In genomic region chr15:84168170-84169161, GRCm38 (mm10) we compare ENCODE assay signal across 9 mouse cellular contexts. TPM values are rescaled to one million over a fixed set of nuclear protein-coding genes. Genes with fewer than 3 reads are reported as not detected.
A peak's percentile ranks its signal among the peaks of the same experiment; 100 is the strongest.
DNase-seq lines count a peak whose midpoint lies in the region; ATAC-seq and TF ChIP-seq lines count a peak whose summit lies in the region.
"Had no signal": no experiment of that assay in that cellular context is flagged by ENCODE, and none has a peak within 500 bp of the region (broad histone marks: within the 10 kb centered on the region; RNA-seq: fewer than 3 reads in every experiment).

No protein-coding gene starts in this region.

- H3K27me3 ChIP-seq in E14TG2a.4 (ENCODE audit: insufficient read depth, low read length): peaks cover 23% of the 10 kb centered on the region
- H3K27me3 ChIP-seq in embryonic facial prominence, embryonic 12.5 days: peaks cover 20% of the 10 kb centered on the region; the same call in 1 of the 2 replicates
- H3K27me3 ChIP-seq in heart, embryonic 14.5 days (ENCODE audit: control insufficient read depth, insufficient read depth, low read length): no peaks in the 10 kb centered on the region; the same call in 1 of the 2 replicates
- H3K27me3 ChIP-seq in kidney, postnatal 0 days (ENCODE audit: insufficient read depth, low read length): no peaks in the 10 kb centered on the region
- 0 out of 2 replicates have a peak, but pooled peaks cover 5% of the 10 kb centered on the region for H3K27me3 ChIP-seq in small intestine, adult 2 months (ENCODE audit: control insufficient read depth, insufficient read depth, low read length)

- TF ChIP-seq POLR2A in small intestine, adult 2 months (IDR thresholded peaks at IDR 0.05; ENCODE audit: low read depth, low read length): no peak

- ATAC-seq in embryonic facial prominence, embryonic 12.5 days (ENCODE audit: insufficient number of reproducible peaks, insufficient read depth, low FRiP score, low TSS enrichment): peak; percentile 31; the same call in 1 of the 2 replicates
- peak; percentile 37; the same call in 1 of the 2 replicates for ATAC-seq in heart, embryonic 14.5 days (ENCODE audit: insufficient number of reproducible peaks, insufficient read depth, low FRiP score, low read depth)
- 0 out of 2 replicates have a peak, but pooled peaks have one; percentile 15 for ATAC-seq in kidney, postnatal 0 days (replicated peaks; ENCODE audit: low FRiP score, low read depth)
- ATAC-seq in megakaryocyte progenitor cell, adult 5-6 weeks (replicated peaks; ENCODE audit: poor library complexity): no peak

- peaks cover 52% of the 10 kb centered on the region for H3K4me1 ChIP-seq in E14TG2a.4 (replicated peaks; ENCODE audit: low read depth, low read length)
- H3K4me1 ChIP-seq in embryonic facial prominence, embryonic 12.5 days: peaks cover 22% of the 10 kb centered on the region
- peaks cover 7 to 15% of the 10 kb centered on the region in 2 experiments for H3K4me1 ChIP-seq in heart, embryonic 14.5 days (ENCODE audit: control insufficient read depth in 2 of 2, insufficient read depth in 2 of 2, low read length in 2 of 2)
- peaks cover 9% of the 10 kb centered on the region; the same call in 1 of the 2 replicates for H3K4me1 ChIP-seq in kidney, postnatal 0 days (replicated peaks; ENCODE audit: insufficient read depth, low read length)
- peaks cover 7% of the 10 kb centered on the region for H3K4me1 ChIP-seq in small intestine, adult 2 months (ENCODE audit: control insufficient read depth, insufficient read depth, insufficient read length, low read length)

- no peaks in the 10 kb centered on the region for H3K9me3 ChIP-seq in E14TG2a.4 (ENCODE audit: low read length)
- no peaks in the 10 kb centered on the region for H3K9me3 ChIP-seq in embryonic facial prominence, embryonic 12.5 days
- no peaks in the 10 kb centered on the region for H3K9me3 ChIP-seq in heart, embryonic 14.5 days (ENCODE audit: control insufficient read depth, low read length)
- no peaks in the 10 kb centered on the region for H3K9me3 ChIP-seq in kidney, postnatal 0 days (replicated peaks; ENCODE audit: low read length)

- peak overlapping the region; percentile 60 for H3K9ac ChIP-seq in embryonic facial prominence, embryonic 12.5 days
- H3K9ac ChIP-seq in heart, embryonic 14.5 days (ENCODE audit: low read length): peak overlapping the region; percentile 65
- H3K9ac ChIP-seq in kidney, postnatal 0 days (ENCODE audit: low read depth, low read length): peak overlapping the region; percentile 24

- H3K36me3 ChIP-seq in E14TG2a.4 (ENCODE audit: insufficient read depth, low read length): no peaks in the 10 kb centered on the region
- H3K36me3 ChIP-seq in embryonic facial prominence, embryonic 12.5 days: no peaks in the 10 kb centered on the region
- no peaks in the 10 kb centered on the region for H3K36me3 ChIP-seq in heart, embryonic 14.5 days (ENCODE audit: control insufficient read depth, insufficient read depth, low read length)
- no peaks in the 10 kb centered on the region for H3K36me3 ChIP-seq in kidney, postnatal 0 days (ENCODE audit: insufficient read depth, low read length)
- H3K36me3 ChIP-seq in small intestine, adult 2 months (ENCODE audit: control insufficient read depth, insufficient read depth, low read length): no peaks in the 10 kb centered on the region

- DNase-seq in Muller cell, postnatal 12 days (ENCODE audit: inconsistent ontology term): peak; percentile 42
- DNase-seq in kidney, postnatal 0 days (ENCODE audit: low spot score): peak; percentile 4
- peak; percentile 35 to 68 for DNase-seq in lung, postnatal 4 days

- peak overlapping the region; percentile 99 for H3K4me2 ChIP-seq in embryonic facial prominence, embryonic 12.5 days (replicated peaks)
- peak overlapping the region; percentile 98 for H3K4me2 ChIP-seq in heart, embryonic 14.5 days (ENCODE audit: low read length)
- H3K4me2 ChIP-seq in kidney, postnatal 0 days (ENCODE audit: low read length): peak overlapping the region; percentile 59

- H3K4me3 ChIP-seq in E14TG2a.4 (replicated peaks; ENCODE audit: low read length): peak overlapping the region; percentile 85
- H3K4me3 ChIP-seq in embryonic facial prominence, embryonic 12.5 days: peak overlapping the region; percentile 59
- peak overlapping the region; percentile 51 to 52 for H3K4me3 ChIP-seq in heart, embryonic 14.5 days (ENCODE audit: control insufficient read depth in 1 of 2, insufficient read depth in 1 of 2, low read depth in 1 of 2, low read length in 2 of 2)
- H3K4me3 ChIP-seq in kidney, postnatal 0 days (replicated peaks; ENCODE audit: low read depth, low read length): peak overlapping the region; percentile 26
- peak overlapping the region; percentile 67 for H3K4me3 ChIP-seq in small intestine, adult 2 months (ENCODE audit: low read depth, low read length)

- TF ChIP-seq CTCF in E14TG2a.4 (conservative IDR thresholded peaks at IDR 0.05; ENCODE audit: low read length): no peak
- no peak for TF ChIP-seq CTCF in kidney, postnatal 0 days (IDR thresholded peaks at IDR 0.05; ENCODE audit: low read depth)
- TF ChIP-seq CTCF in small intestine, adult 2 months (IDR thresholded peaks at IDR 0.05; ENCODE audit: extremely low read depth, insufficient read length, insufficient replicate concordance, low read depth, low read length): no peak

- H3K27ac ChIP-seq in embryonic facial prominence, embryonic 12.5 days: no peak overlapping the region
- 0 out of 4 replicates have a peak overlapping the region, but pooled peaks of 1 of the 2 experiments have one; percentile 0 for H3K27ac ChIP-seq in heart, embryonic 14.5 days (replicated peaks in 1 of 2; ENCODE audit: control insufficient read depth in 1 of 2, insufficient read depth in 1 of 2, low read depth in 2 of 2, low read length in 2 of 2)
- H3K27ac ChIP-seq in kidney, postnatal 0 days: no peak overlapping the region
- no peak overlapping the region for H3K27ac ChIP-seq in small intestine, adult 2 months (ENCODE audit: insufficient read depth, low read depth, low read length)

- 2% methylated on average over 28 of the region's 28 CpGs for WGBS in embryonic facial prominence, embryonic 12.5 days
- 1% methylated on average over 28 of the region's 28 CpGs for WGBS in heart, embryonic 14.5 days
- 1% methylated on average over 28 of the region's 28 CpGs for WGBS in kidney, postnatal 0 days
- WGBS in small intestine, adult 2 months: 3% methylated on average over 28 of the region's 28 CpGs

RNA-seq across cellular contexts. Expression of gene Pnpla3, which starts 0.8 kb away (rescaled TPM):
- polyA plus RNA-seq in embryonic facial prominence, embryonic 12.5 days (2016; fragmentation: Nextera tagmentation; extraction: Ambion mirVana): 1.3 and 1.7 TPM in 2 replicates
- 0.50 and 0.61 TPM in 2 replicates for polyA plus RNA-seq in heart, embryonic 14.5 days (2014; fragmentation: Nextera tagmentation; extraction: Ambion mirVana)
- 0.57 and 0.60 TPM in 2 replicates for polyA plus RNA-seq in kidney, postnatal 0 days (2015; fragmentation: Nextera tagmentation; extraction: Ambion mirVana)
- 0.80 and 2.0 TPM in 2 replicates for polyA plus RNA-seq in small intestine, adult 2 months (2012; rRNA removed)
- total RNA-seq in megakaryocyte progenitor cell, adult 5-6 weeks (2015): not detected in 2 replicates
- not detected in 2 replicates for total RNA-seq in megakaryocyte progenitor cell, adult 5-6 weeks (2017)

RNA-seq across cellular contexts. Expression of gene Samm50, which starts 23.6 kb away (rescaled TPM):
- 108 and 116 TPM in 2 replicates for polyA plus RNA-seq in embryonic facial prominence, embryonic 12.5 days (2016; fragmentation: Nextera tagmentation; extraction: Ambion mirVana)
- polyA plus RNA-seq in heart, embryonic 14.5 days (2014; fragmentation: Nextera tagmentation; extraction: Ambion mirVana): 85.2 and 88.2 TPM in 2 replicates
- polyA plus RNA-seq in kidney, postnatal 0 days (2015; fragmentation: Nextera tagmentation; extraction: Ambion mirVana): 147 and 155 TPM in 2 replicates
- polyA plus RNA-seq in small intestine, adult 2 months (2012; rRNA removed): 8.6 and 13.1 TPM in 2 replicates
- total RNA-seq in megakaryocyte progenitor cell, adult 5-6 weeks (2015): 45.1 and 56.2 TPM in 2 replicates
- 35.6 and 42.0 TPM in 2 replicates for total RNA-seq in megakaryocyte progenitor cell, adult 5-6 weeks (2017)

RNA-seq across cellular contexts. Expression of gene Pnpla5, which starts 45.5 kb away (rescaled TPM):
- not detected in 2 replicates for polyA plus RNA-seq in embryonic facial prominence, embryonic 12.5 days (2016; fragmentation: Nextera tagmentation; extraction: Ambion mirVana)
- not detected in 2 replicates for polyA plus RNA-seq in heart, embryonic 14.5 days (2014; fragmentation: Nextera tagmentation; extraction: Ambion mirVana)
- not detected in 2 replicates for polyA plus RNA-seq in kidney, postnatal 0 days (2015; fragmentation: Nextera tagmentation; extraction: Ambion mirVana)
- polyA plus RNA-seq in small intestine, adult 2 months (2012; rRNA removed): not detected in 2 replicates
- total RNA-seq in megakaryocyte progenitor cell, adult 5-6 weeks (2015): not detected in 2 replicates
- total RNA-seq in megakaryocyte progenitor cell, adult 5-6 weeks (2017): not detected in 2 replicates
- polyA plus RNA-seq: frontal cortex, adult 2 months had no signal

Comparison
In these comparisons a context has a peak if more than half of its experiments do, and no peak if none do; other contexts are left out.
1. H3K4me3 ChIP-seq: peak in every context shown above with its lines; median percentile 85 in E14TG2a.4; 67 in small intestine, adult 2 months; 59 in embryonic facial prominence, embryonic 12.5 days; 52 in heart, embryonic 14.5 days; 26 in kidney, postnatal 0 days.